ENCODE assay signal across 8 mouse cellular contexts in the genomic region with DNA sequence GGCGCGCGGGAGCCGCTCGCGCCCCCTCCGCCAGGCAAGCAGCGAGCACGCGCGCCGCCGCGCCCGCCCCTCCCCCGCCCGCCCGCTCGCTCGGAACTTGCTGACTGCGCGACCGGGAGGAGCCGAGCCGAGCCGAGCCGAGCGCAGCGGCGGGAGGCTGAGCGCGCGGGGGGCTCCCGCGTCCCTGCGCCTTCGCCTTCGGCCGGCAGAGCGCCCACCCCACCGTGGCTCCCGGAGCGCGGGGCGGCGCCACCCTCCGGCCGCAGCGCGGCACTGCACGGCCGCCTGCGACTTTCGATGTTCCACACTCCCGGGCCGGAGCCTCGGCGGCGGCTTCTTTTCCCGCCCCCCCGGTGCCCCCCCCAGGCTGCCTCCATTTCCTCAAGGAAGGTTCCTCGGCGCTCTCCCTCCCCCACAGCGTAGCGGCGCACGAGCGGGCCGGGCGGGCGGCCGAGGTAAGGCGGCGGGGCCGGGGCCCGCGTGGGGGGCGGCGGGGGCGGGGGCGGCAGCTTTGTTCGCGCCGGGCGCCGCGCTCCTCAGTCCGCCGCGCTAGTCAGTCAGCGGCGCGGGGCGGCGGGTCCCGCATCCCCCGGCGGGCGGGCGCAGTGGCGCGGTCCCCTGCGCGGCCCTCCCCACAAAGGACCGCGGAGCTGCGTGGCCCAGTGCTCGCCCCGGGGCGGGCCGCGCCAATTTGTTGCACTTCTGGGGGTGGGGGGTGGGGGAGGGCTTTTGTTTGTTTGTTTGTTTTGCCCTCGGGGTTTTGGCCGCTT. TPM values are rescaled to one million over a fixed set of nuclear protein-coding genes. Genes with fewer than 3 reads are reported as not detected.
A peak's percentile ranks its signal among the peaks of the same experiment; 100 is the strongest.
DNase-seq lines count a peak whose midpoint lies in the region; ATAC-seq lines count a peak whose summit lies in the region.

No protein-coding gene starts in this region.

- H3K4me3 ChIP-seq in hindbrain, embryonic 10.5 days, result peak overlapping the region; percentile 79

- H3K9me3 ChIP-seq in hindbrain, embryonic 10.5 days, result no peaks in the 10 kb centered on the region

- DNase-seq in MN1 (ENCODE audit: low spot score), result peak; percentile 88
- DNase-seq in cerebellum, adult 8-10 months, result peak; percentile 75
- DNase-seq in hindbrain, embryonic 10.5 days (ENCODE audit: low spot score), result peak; percentile 87
- peak; percentile 74 to 92 for DNase-seq in layer of hippocampus, postnatal 25 days (ENCODE audit: extremely low spot score in 1 of 2, low spot score in 1 of 2)
- peak; percentile 80 for DNase-seq in lung, postnatal 14 days
- peak; percentile 91 for DNase-seq in retina, embryonic 14.5 days (ENCODE audit: low spot score)
- DNase-seq in thymus, postnatal 4 days, result peak; percentile 90

- peaks cover 7% of the 10 kb centered on the region for H3K36me3 ChIP-seq in hindbrain, embryonic 10.5 days

- WGBS in hindbrain, embryonic 10.5 days, result under 1% methylated on average over 95 of the region's 114 CpGs

- peak; percentile 76 for ATAC-seq in frontal cortex, adult (ENCODE audit: low TSS enrichment)

- peaks cover 45% of the 10 kb centered on the region for H3K4me1 ChIP-seq in hindbrain, embryonic 10.5 days (replicated peaks)

- peak overlapping the region; percentile 100 for H3K27ac ChIP-seq in hindbrain, embryonic 10.5 days

- H3K27me3 ChIP-seq in hindbrain, embryonic 10.5 days (ENCODE audit: insufficient read depth, poor library complexity, severe bottlenecking), result no peaks in the 10 kb centered on the region

RNA-seq across cellular contexts. Expression of a gene that starts 1.2 kb away (rescaled TPM):
- polyA plus RNA-seq in hindbrain, embryonic 10.5 days (2016; fragmentation: Nextera tagmentation; extraction: Ambion mirVana), result 216 and 248 TPM in 2 replicates
- 100 to 1,000 TPM; 102 to 104 TPM for total RNA-seq in layer of hippocampus, postnatal 25 days (2021)

Comparison
In these comparisons a context has a peak if more than half of its experiments do, and no peak if none do; other contexts are left out.
1. Peak in every context shown above with its lines: DNase-seq, ATAC-seq, H3K4me3 ChIP-seq and H3K27ac ChIP-seq.